Mouse (Mus musculus) erythroblast, adult 5-6 weeks (primary cell): Measurements from ENCODE around the gene Lrcol1. TPM values are rescaled to one million over a fixed set of nuclear protein-coding genes. Genes with fewer than 3 reads are reported as not detected.
A peak's percentile ranks its signal among the peaks of the same experiment; 100 is the strongest.

Experiments
- ATAC-seq: replicated peaks from 2 replicates; pipeline ENCODE4 v1.8.0; 2016; ENCODE audit warnings: moderate number of reproducible peaks, mild to moderate bottlenecking, moderate TSS enrichment, inconsistent platforms; ENCODE audit not compliant: poor library complexity, low FRiP score, severe bottlenecking
- total RNA-seq, 2 experiments: library from RNA; stranded (forward) in 1 of 2; stranded (reverse) in 1 of 2; fragments of 150-400 nt in 1 of 2; fragments of 200-764, 138-1000 nt in 1 of 2; gene quantifications; 2 replicates each; pipeline versions ENCODE4 v1.2.3 to v1.2.4; 2015 to 2017; ENCODE audit warnings: low replicate concordance in 2 of 2

Gene Lrcol1
- total RNA-seq (2015; ENCODE audit: low replicate concordance) (not detected in 2 replicates), total RNA-seq (2017; ENCODE audit: low replicate concordance) (not detected in 2 replicates)

GRCm38 (mm10) chr5:110344524-110344923, at the start of gene Lrcol1:
TSS of gene Lrcol1 (plus strand) at chr5:110344730.
- ATAC-seq = no peak

DNA sequence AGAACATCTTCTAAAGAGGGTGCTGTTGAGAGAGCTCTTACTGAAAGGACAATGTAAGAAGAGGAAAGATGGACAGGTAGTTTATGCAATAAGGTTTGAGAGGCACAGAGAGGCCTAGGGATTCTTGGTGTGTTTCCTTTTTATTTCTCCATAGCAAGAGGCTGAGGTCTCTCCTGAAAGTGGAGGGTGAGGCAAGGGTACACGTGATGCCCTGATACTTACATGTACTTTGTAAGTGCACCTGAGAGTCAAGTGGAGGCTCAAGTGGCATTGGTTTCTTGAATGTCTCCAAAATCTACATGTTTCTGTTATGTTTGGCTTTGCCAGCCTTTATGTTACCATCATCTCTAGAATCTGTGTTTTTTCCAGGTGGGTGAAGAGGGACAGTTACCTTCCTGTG, 47.9 kb upstream of the Lrcol1 start:
- ATAC-seq = no peak

- no peak for ATAC-seq
These were observed 43.9 kb upstream of the Lrcol1 start for GRCm38 (mm10) chr5:110300591-110300990.

GRCm38 (mm10) chr5:110308861-110309260, 35.7 kb upstream of the Lrcol1 start:
- no peak for ATAC-seq

- ATAC-seq = no peak
These were observed 31.4 kb upstream of the Lrcol1 start for GRCm38 (mm10) chr5:110313127-110313526.

DNA sequence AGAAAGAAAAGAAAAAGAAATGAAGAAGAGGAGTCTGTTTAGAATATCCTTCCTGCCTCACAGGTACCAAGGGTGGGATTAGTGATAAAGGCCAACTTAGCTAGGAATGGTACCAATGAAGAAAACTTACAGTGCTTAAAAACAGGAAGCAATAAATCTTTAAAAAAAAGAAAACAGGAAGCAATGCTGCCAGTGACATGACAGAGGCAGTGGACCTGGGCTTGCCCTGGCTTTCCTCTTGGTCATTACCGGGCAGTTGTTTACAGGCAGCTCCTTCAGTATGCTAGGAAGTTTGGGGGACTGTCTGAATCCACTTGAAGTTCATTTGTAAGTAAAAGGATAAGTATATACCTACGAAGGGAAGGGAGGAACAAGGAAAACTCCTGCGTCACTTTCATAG, 14.0 kb upstream of the Lrcol1 start:
- ATAC-seq = no peak

DNA sequence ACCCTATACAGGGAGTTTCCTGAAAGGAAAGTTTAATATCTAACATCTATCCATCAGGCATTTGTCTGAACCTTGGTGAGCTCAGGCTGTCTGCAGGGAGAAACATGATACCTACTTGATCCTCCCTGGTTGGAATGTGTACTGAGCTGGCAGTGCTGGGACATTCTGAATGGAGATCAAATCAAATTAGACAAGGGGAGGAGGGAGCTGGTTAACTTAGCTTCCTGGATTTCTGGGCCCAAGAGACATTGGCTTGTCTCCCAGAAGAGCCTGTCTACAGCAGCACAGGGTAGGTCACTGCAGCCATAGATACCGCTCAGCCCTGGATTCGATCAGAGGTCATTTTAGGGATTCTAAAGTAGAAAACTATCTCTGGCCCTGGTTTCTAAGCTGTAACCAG, 5.7 kb upstream of the Lrcol1 start:
- ATAC-seq = no peak

- no peak for ATAC-seq
These were observed 1.8 kb upstream of the Lrcol1 start, which contains the start of gene P2rx2 for GRCm38 (mm10) chr5:110342648-110343284. TSS of gene P2rx2 (minus strand) at chr5:110343212.

DNA sequence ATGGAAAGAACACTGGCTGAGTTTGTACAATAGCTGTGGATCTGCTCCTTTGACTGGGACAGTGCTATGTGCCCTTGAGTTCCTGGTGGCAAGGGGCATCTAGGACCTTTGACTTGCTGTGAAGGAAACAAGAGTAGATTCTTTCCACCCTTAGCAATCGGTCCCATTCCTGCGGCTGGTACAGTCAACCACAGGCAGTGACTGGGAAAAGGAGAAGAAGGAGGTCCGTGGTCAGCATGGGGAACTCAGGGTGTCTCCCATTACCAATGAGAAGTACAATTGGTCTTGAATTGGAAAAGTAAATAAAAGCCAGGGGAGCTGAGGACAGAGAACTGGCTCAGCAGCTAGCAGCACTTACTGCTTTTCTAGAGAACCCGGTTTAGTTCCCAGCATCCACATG, 1.0 kb downstream of the Lrcol1 start:
- no peak for ATAC-seq

DNA sequence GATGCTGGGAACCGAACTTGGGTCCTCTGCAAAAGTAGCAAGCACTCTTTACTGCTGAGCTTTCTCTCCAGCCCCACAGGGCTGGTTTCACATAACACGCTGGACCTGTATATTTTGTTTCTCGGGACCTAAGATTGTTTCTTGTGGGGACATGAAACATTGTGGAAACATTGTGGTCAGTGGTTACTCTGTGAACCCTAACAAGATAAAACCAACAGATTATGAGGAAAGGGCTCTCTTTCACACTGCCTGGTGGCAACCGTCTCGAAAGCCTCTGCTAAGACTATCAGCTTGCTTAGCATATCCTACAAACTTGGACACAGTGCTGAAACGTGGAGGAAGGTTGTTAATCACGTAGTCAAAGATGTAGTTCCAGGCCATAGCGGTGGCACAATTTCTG, 2.5 kb downstream of the Lrcol1 start:
- no peak for ATAC-seq

DNA sequence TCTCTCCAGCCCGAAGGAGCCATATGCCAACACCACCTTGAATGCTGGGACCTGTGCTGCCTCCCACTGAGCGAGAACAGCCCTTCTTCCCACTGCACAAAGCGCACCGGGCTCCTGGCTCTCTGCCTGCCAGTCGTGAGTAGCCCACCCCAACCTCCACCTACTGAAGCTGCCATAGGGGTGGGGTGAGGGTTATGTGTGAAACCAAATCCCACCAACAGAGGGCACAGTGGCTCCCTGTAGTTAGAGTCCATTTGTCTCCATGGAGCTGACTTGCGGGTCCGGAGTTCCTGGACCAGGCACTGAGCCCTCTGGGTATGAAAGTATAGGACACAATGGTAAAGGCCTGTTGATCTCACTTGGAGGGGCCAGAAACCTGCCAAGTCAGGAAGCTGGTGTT, 10.2 kb downstream of the Lrcol1 start:
- ATAC-seq = peak; percentile 57; the same call in 1 of the 2 replicates

GRCm38 (mm10) chr5:110357531-110358179, 13.1 kb downstream of the Lrcol1 start:
- peak; percentile 65; the same call in 1 of the 2 replicates for ATAC-seq

DNA sequence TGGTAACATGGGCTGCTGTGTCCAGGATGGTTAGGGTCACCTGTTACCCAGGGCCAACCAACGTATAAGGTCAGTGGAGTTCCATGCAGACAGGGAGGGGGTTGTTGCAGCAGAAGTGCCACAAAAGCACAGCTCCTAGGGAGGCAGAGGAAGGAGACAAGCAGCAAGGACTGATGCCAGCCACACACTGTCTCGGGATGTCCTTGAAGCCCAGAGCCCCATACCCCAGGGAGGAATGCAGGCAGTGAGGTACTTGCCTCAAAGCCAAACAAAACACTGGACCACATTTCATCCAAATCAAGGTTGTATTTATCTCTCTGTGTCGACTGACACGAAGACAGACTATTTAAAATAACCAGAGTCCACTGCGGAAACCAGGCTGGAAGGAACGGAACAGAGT, 16.9 kb downstream of the Lrcol1 start:
- ATAC-seq = no peak

GRCm38 (mm10) chr5:110362813-110363178, 18.3 kb downstream of the Lrcol1 start:
- no peak for ATAC-seq

- ATAC-seq = no peak
These were observed 18.8 kb downstream of the Lrcol1 start for GRCm38 (mm10) chr5:110363179-110363821.

DNA sequence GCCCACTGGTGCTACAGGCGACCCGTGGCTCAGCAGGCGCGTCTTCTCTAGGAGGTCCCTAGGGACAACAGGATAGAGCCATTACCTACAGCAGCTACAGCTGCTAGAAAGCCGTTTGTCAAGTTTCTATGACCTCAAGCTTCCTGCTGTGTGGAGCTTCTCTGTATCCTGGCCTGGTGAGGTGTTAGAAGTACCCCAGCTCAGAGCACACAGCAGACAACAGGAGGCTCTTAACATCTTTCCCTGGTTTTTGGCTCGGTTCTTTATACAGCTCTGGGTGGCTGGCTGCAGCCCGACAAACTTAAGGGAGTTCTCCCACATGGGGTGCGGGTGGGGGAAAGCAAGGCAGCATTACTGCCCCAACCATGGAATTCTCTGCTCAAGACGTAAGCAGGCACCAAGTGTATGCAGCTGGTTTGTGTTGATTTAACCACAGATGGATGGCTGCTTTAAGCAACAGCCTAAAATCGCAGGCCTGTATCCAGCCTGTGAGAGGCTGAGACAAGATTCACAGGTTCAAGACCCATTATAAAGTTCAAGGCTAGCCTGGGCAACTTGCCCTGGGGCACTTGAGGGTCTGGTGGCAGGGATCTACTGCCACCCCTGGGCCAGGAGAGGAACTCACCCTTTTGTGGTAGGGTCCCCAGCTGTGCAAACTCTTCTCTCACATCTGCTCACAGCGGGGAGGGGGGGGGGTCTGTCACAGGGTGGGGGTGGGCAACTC, 19.5 kb downstream of the Lrcol1 start:
- ATAC-seq = no peak

DNA sequence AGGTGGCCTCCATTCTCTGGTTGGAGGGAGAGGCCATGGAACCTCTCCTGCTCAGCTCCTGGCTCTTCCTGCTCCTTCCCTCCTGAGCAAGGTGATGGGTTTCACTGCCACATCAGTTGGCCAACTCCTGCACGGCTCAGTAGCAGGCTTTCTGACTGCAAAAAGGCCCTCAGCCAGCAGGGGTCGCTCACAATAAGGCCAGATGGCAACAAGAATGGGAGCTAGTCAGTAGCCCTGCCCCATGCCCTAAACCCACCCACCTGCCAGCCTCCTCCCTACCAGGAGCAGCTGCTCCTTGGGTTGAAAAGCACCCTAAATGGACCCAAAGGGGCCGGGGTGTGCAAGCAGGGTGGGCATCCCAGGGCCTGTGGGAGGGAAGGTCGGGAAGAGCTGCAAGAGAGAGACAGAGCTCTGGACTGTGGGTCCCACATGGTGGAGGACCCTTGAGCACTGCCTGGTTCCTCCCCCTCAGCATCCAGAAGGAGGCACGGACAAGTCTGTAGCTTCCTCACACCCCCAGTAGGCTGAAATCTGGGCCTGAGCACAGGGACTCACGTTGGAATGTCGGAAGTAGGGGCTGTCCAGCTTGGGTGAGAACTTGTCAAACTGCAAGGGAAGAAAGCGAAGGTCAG, 32.4 kb downstream of the Lrcol1 start:
- ATAC-seq = peak; percentile 51; the same call in 1 of the 2 replicates

DNA sequence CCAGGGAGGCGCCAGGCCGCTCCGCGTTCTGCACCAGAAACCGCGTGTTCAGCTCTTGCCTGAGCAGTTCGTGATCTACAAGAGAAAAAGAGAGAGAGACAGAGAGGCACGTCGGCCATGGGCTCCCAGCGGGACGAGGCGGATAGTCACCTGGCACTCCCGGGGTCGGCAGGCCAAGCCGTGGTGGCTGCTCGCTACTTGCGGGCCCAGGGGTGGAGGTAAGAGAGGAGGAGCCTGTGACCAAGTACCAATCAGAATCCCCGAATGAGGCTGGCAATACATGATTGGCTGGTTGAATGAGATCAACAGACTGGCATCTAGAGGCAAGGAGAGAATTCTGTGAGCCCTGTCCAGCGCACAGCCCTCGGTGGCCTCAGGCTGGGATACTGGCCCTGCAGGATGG, 33.7 kb downstream of the Lrcol1 start:
- no peak for ATAC-seq

GRCm38 (mm10) chr5:110379086-110379485, 34.6 kb downstream of the Lrcol1 start:
- no peak for ATAC-seq

DNA sequence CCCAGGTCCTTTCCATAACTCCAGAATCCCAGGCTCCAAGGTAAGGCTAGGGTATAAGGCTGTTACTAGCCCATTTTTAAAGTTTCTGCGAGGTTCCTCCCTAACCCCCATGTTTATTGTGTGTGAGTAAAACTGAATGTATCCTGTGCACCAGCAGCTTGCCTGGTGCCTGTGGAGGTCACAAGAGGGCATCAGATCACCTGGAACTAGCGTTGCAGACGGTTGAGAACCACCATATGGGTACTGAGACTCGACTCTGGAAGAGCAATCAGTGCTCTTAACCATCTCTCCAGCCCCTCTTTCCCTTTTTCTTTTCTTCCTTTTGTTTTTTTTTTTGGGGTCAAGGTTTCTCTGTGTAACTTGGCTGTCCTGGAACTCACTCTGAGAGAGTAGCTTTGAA, 35.3 kb downstream of the Lrcol1 start:
- ATAC-seq = no peak
